Mouse (Mus musculus) hindbrain, embryonic 11.5 days (tissue): ENCODE results near the gene Zfp9. TPM values are rescaled to one million over a fixed set of nuclear protein-coding genes. Genes with fewer than 3 reads are reported as not detected.

Experiments
- ATAC-seq: fragments of 200-750 bp; cut with Nextera tagmentation; 2 replicates; pipeline ENCODE4 v1.8.0; 2017; ENCODE audit warnings: mild to moderate bottlenecking, moderate TSS enrichment, moderate library complexity; ENCODE audit not compliant: low FRiP score
- DNase-seq: peaks from one replicate; pipeline ENCODE4 v3.0.0-alpha.2; 2015; ENCODE audit warnings: low spot score
- H3K27ac ChIP-seq: fragments of 300-500 bp; sonication (generic); 2 replicates; pipeline ENCODE4 v1.5.1; 2014; ENCODE audit warnings: mild to moderate bottlenecking, low read depth, low read length
- H3K27me3 ChIP-seq: fragments of 300-500 bp; sonication (generic); 2 replicates; pipeline ENCODE4 v1.6.1; 2014; ENCODE audit warnings: mild to moderate bottlenecking, low read length, moderate library complexity, mixed read lengths; ENCODE audit not compliant: control insufficient read depth, insufficient read depth
- H3K36me3 ChIP-seq: fragments of 300-500 bp; sonication (generic); 2 replicates; pipeline ENCODE4 v1.6.1; 2014; ENCODE audit warnings: mild to moderate bottlenecking, low read length, moderate library complexity, mixed read lengths; ENCODE audit not compliant: control insufficient read depth, insufficient read depth
- H3K4me1 ChIP-seq: fragments of 300-500 bp; sonication (generic); replicated peaks from 2 replicates; pipeline ENCODE4 v1.6.1; 2014; ENCODE audit warnings: low read length, mixed read lengths; ENCODE audit not compliant: control insufficient read depth, insufficient read depth
- H3K4me2 ChIP-seq: fragments of 300-500 bp; sonication (generic); replicated peaks from 2 replicates; pipeline ENCODE4 v1.6.1; 2014; ENCODE audit warnings: mild to moderate bottlenecking, low read depth, low read length
- H3K4me3 ChIP-seq: fragments of 300-500 bp; sonication (generic); 2 replicates; pipeline ENCODE4 v1.5.1; 2014; ENCODE audit warnings: low read depth, low read length
- H3K9ac ChIP-seq: fragments of 300-500 bp; sonication (generic); 2 replicates; pipeline ENCODE4 v1.6.1; 2014; ENCODE audit warnings: low read depth, low read length
- H3K9me3 ChIP-seq: fragments of 300-500 bp; sonication (generic); 2 replicates; pipeline ENCODE4 v1.6.1; 2016; ENCODE audit warnings: low read length; ENCODE audit not compliant: control insufficient read depth
- WGBS: fragments of 180-500 bp; shearing (Covaris S2); extraction: QIAGEN DNeasy Blood & Tissue Kit; methylation state at CpG from one replicate; pipeline ENCODE4 v1.1.7; 2014; 5-methylcytosine and 5-hydroxymethylcytosine counted together
- polyA plus RNA-seq: library from polyadenylated mRNA; unstranded; fragments of >200 nt; fragmentation: Nextera tagmentation; extraction: Ambion mirVana; gene quantifications from 2 replicates; pipeline ENCODE4 v1.2.1, GENCODE M21; 2014

Gene Zfp9
- polyA plus RNA-seq, 1 experiment from 2014 or later, result 12.2 TPM

- ATAC-seq, result peak; percentile 97
- Histone ChIP-seq H3K4me2 (peak within 1 kb of the TSS; percentile 71), H3K9ac (peak within 1 kb of the TSS; percentile 77), H3K4me3 (peak within 1 kb of the TSS; percentile 56), H3K27me3 (no peaks in the 10 kb centered on the region), H3K27ac (peak within 1 kb of the TSS; percentile 91), H3K4me1 (no peaks in the 10 kb centered on the region), H3K9me3 (no peaks in the 10 kb centered on the region), H3K36me3 (no peaks in the 10 kb centered on the region)
- DNase-seq, result peak; percentile 93
- under 1% methylated on average over 43 of the region's 43 CpGs for WGBS
These were observed 24.0 kb downstream of the Zfp9 start, which contains the start of gene Zfp248 for GRCm38 (mm10) chr6:118455042-118455631. TSS of gene Zfp248 (minus strand) at chr6:118455528.

- no peak for DNase-seq
- no peak overlapping the region for H3K27ac ChIP-seq
These were observed 24.7 kb downstream of the Zfp9 start for GRCm38 (mm10) chr6:118454452-118454851.

GRCm38 (mm10) chr6:118431502-118431901 is 47.6 kb downstream of the Zfp9 start:
- ATAC-seq, result no peak
- Histone ChIP-seq H3K27ac (no peak overlapping the region), H3K27me3 (no peaks in the 10 kb centered on the region), H3K9ac (no peak overlapping the region), H3K9me3 (no peaks in the 10 kb centered on the region; the same call in 1 of the 2 replicates), H3K36me3 (peaks cover 16% of the 10 kb centered on the region), H3K4me3 (no peak overlapping the region), H3K4me2 (no peak overlapping the region), H3K4me1 (no peaks in the 10 kb centered on the region)
- DNase-seq, result no peak
- 89% methylated on average over 4 of the region's 4 CpGs for WGBS

More at GRCm38 (mm10) chr6:118454452-118454851, 24.7 kb downstream of the Zfp9 start:
- peak overlapping the region; percentile 71 for H3K4me2 ChIP-seq
- no peaks in the 10 kb centered on the region for H3K9me3 ChIP-seq
- peak overlapping the region; percentile 56 for H3K4me3 ChIP-seq
- peak overlapping the region; percentile 77 for H3K9ac ChIP-seq
- no peaks in the 10 kb centered on the region for H3K27me3 ChIP-seq
- 52% methylated on average over 8 of the region's 8 CpGs for WGBS
- no peak for ATAC-seq
- H3K4me1 ChIP-seq, result no peaks in the 10 kb centered on the region
- H3K36me3 ChIP-seq, result no peaks in the 10 kb centered on the region

GRCm38 (mm10) chr6:118426666-118427065 is 52.5 kb downstream of the Zfp9 start:
- no peak overlapping the region for H3K4me3 ChIP-seq
- ATAC-seq (no peak), DNase-seq (no peak)
- WGBS, result 88% methylated on average over 1 of the region's 1 CpGs
- H3K27ac ChIP-seq, result no peak overlapping the region
- no peak overlapping the region for H3K9ac ChIP-seq
- no peaks in the 10 kb centered on the region for H3K4me1 ChIP-seq
- no peaks in the 10 kb centered on the region; the same call in 1 of the 2 replicates for H3K9me3 ChIP-seq
- no peaks in the 10 kb centered on the region for H3K27me3 ChIP-seq
- H3K36me3 ChIP-seq, result peaks cover 11% of the 10 kb centered on the region
- H3K4me2 ChIP-seq, result no peak overlapping the region

- no peaks in the 10 kb centered on the region for H3K36me3 ChIP-seq
- WGBS, result under 1% methylated on average over 67 of the region's 67 CpGs
- H3K27me3 ChIP-seq, result no peaks in the 10 kb centered on the region
- H3K27ac ChIP-seq, result peak within 1 kb of the TSS; percentile 70
- H3K4me2 ChIP-seq, result peak within 1 kb of the TSS; percentile 56
- peak; percentile 95 for DNase-seq
- 0 out of 2 replicates have a peak, but pooled peaks cover 3% of the 10 kb centered on the region for H3K4me1 ChIP-seq
- H3K9me3 ChIP-seq, result no peaks in the 10 kb centered on the region
- ATAC-seq, result peak; percentile 97
- H3K9ac ChIP-seq, result peak within 1 kb of the TSS; percentile 83
- peak within 1 kb of the TSS; percentile 96 for H3K4me3 ChIP-seq
These were observed 59.8 kb downstream of the Zfp9 start, which contains the start of gene Bms1 for GRCm38 (mm10) chr6:118419050-118419920. TSS of gene Bms1 (minus strand) at chr6:118419474.

Other genes with a start within 250 kb of the Zfp9 start
- 38.9 and 44.2 TPM in 2 replicates for gene Bms1, start 59.8 kb downstream of the Zfp9 start, polyA plus RNA-seq
- 12.3 and 13.1 TPM in 2 replicates for gene Zfp248, start 23.8 kb downstream of the Zfp9 start, polyA plus RNA-seq
- gene Ankrd26, start 82.9 kb upstream of the Zfp9 start, polyA plus RNA-seq, result 19.7 and 21.7 TPM in 2 replicates